Mouse (Mus musculus): Measurements from ENCODE around the gene I0C0044D17Rik. TPM values are rescaled to one million over a fixed set of nuclear protein-coding genes. Genes with fewer than 3 reads are reported as not detected.

Gene I0C0044D17Rik
- polyA plus RNA-seq, 1 experiment from 2014 or later, result not detected

- no peaks in the 10 kb centered on the region for H3K27me3 ChIP-seq (ENCODE audit: control insufficient read depth, insufficient read depth, low read length)
Observed at GRCm38 (mm10) chr4:98819216-98819755, 4.4 kb downstream of the I0C0044D17Rik start.

GRCm38 (mm10) chr4:98817184-98817911 is 6.3 kb downstream of the I0C0044D17Rik start, which contains the start of gene Kank4:
Gene Kank4, minus strand, starts transcription at chr4:98817537.
- Histone ChIP-seq H3K36me3 (ENCODE audit: control insufficient read depth, insufficient read depth, low read length) (no peaks in the 10 kb centered on the region), H3K27ac (replicated peaks; ENCODE audit: low read depth, low read length) (peak within 1 kb of the TSS; percentile 43), H3K4me2 (ENCODE audit: low read depth, severe bottlenecking) (peak within 1 kb of the TSS; percentile 97), H3K27me3 (ENCODE audit: control insufficient read depth, insufficient read depth, low read length) (no peaks in the 10 kb centered on the region), H3K4me1 (ENCODE audit: control insufficient read depth, insufficient read depth, low read length) (peaks cover 12% of the 10 kb centered on the region; the same call in 1 of the 2 replicates), H3K4me3 (ENCODE audit: low read depth, low read length) (peak within 1 kb of the TSS; percentile 66), H3K9ac (ENCODE audit: low read length) (peak within 1 kb of the TSS; percentile 90), H3K9me3 (ENCODE audit: control insufficient read depth, low read length) (no peaks in the 10 kb centered on the region)
- WGBS, result under 1% methylated on average over 72 of the region's 72 CpGs
- DNase-seq (ENCODE audit: low spot score) (peak; percentile 83), ATAC-seq (ENCODE audit: insufficient number of reproducible peaks, low FRiP score, low TSS enrichment, low read depth) (peak; percentile 76)

More at GRCm38 (mm10) chr4:98819216-98819755, 4.4 kb downstream of the I0C0044D17Rik start:
- Histone ChIP-seq H3K9ac (ENCODE audit: low read length) (no peak overlapping the region), H3K4me3 (ENCODE audit: low read depth, low read length) (no peak overlapping the region), H3K27ac (replicated peaks; ENCODE audit: low read depth, low read length) (no peak overlapping the region), H3K36me3 (ENCODE audit: control insufficient read depth, insufficient read depth, low read length) (no peaks in the 10 kb centered on the region), H3K9me3 (ENCODE audit: control insufficient read depth, low read length) (no peaks in the 10 kb centered on the region), H3K4me2 (ENCODE audit: low read depth, severe bottlenecking) (no peak overlapping the region), H3K4me1 (ENCODE audit: control insufficient read depth, insufficient read depth, low read length) (peaks cover 15% of the 10 kb centered on the region; the same call in 1 of the 2 replicates)
- ATAC-seq (ENCODE audit: insufficient number of reproducible peaks, low FRiP score, low TSS enrichment, low read depth) (no peak), DNase-seq (ENCODE audit: low spot score) (no peak)
- WGBS, result 83% methylated on average over 10 of the region's 10 CpGs

GRCm38 (mm10) chr4:98816807-98817183 is 6.8 kb downstream of the I0C0044D17Rik start:
- peak overlapping the region; percentile 90 for H3K9ac ChIP-seq (ENCODE audit: low read length)
- H3K9me3 ChIP-seq (ENCODE audit: control insufficient read depth, low read length), result no peaks in the 10 kb centered on the region
- H3K4me1 ChIP-seq (ENCODE audit: control insufficient read depth, insufficient read depth, low read length), result peaks cover 14% of the 10 kb centered on the region
- no peaks in the 10 kb centered on the region for H3K27me3 ChIP-seq (ENCODE audit: control insufficient read depth, insufficient read depth, low read length)
- ATAC-seq (ENCODE audit: insufficient number of reproducible peaks, low FRiP score, low TSS enrichment, low read depth) (peak; percentile 1; the same call in 1 of the 2 replicates), DNase-seq (ENCODE audit: low spot score) (no peak)
- 1% methylated on average over 14 of the region's 14 CpGs for WGBS
- peak overlapping the region; percentile 14 for H3K27ac ChIP-seq (replicated peaks; ENCODE audit: low read depth, low read length)
- peak overlapping the region; percentile 97 for H3K4me2 ChIP-seq (ENCODE audit: low read depth, severe bottlenecking)
- peak overlapping the region; percentile 66 for H3K4me3 ChIP-seq (ENCODE audit: low read depth, low read length)
- no peaks in the 10 kb centered on the region for H3K36me3 ChIP-seq (ENCODE audit: control insufficient read depth, insufficient read depth, low read length)

- Histone ChIP-seq H3K9me3 (ENCODE audit: control insufficient read depth, low read length) (no peaks in the 10 kb centered on the region), H3K9ac (ENCODE audit: low read length) (no peak overlapping the region), H3K4me2 (ENCODE audit: low read depth, severe bottlenecking) (no peak overlapping the region), H3K27ac (replicated peaks; ENCODE audit: low read depth, low read length) (0 out of 2 replicates have a peak overlapping the region, but pooled peaks have one; percentile 36), H3K4me1 (ENCODE audit: control insufficient read depth, insufficient read depth, low read length) (peaks cover 40% of the 10 kb centered on the region), H3K4me3 (ENCODE audit: low read depth, low read length) (no peak overlapping the region), H3K27me3 (ENCODE audit: control insufficient read depth, insufficient read depth, low read length) (no peaks in the 10 kb centered on the region), H3K36me3 (ENCODE audit: control insufficient read depth, insufficient read depth, low read length) (no peaks in the 10 kb centered on the region)
- no peak for DNase-seq (ENCODE audit: low spot score)
- 82% methylated on average over 9 of the region's 9 CpGs for WGBS
- no peak for ATAC-seq (ENCODE audit: insufficient number of reproducible peaks, low FRiP score, low TSS enrichment, low read depth)
Observed at GRCm38 (mm10) chr4:98806306-98806705, 17.3 kb downstream of the I0C0044D17Rik start.

GRCm38 (mm10) chr4:98805291-98806048 is 18.2 kb downstream of the I0C0044D17Rik start:
- peak overlapping the region; percentile 5 for H3K4me2 ChIP-seq (ENCODE audit: low read depth, severe bottlenecking)
- no peaks in the 10 kb centered on the region for H3K9me3 ChIP-seq (ENCODE audit: control insufficient read depth, low read length)
- no peak for ATAC-seq (ENCODE audit: insufficient number of reproducible peaks, low FRiP score, low TSS enrichment, low read depth)
- WGBS, result 22% methylated on average over 12 of the region's 12 CpGs
- peak; percentile 61 for DNase-seq (ENCODE audit: low spot score)
- H3K9ac ChIP-seq (ENCODE audit: low read length), result peak overlapping the region; percentile 40; the same call in 1 of the 2 replicates
- peaks cover 36% of the 10 kb centered on the region for H3K4me1 ChIP-seq (ENCODE audit: control insufficient read depth, insufficient read depth, low read length)
- H3K36me3 ChIP-seq (ENCODE audit: control insufficient read depth, insufficient read depth, low read length), result no peaks in the 10 kb centered on the region
- H3K27ac ChIP-seq (replicated peaks; ENCODE audit: low read depth, low read length), result peak overlapping the region; percentile 85
- no peaks in the 10 kb centered on the region for H3K27me3 ChIP-seq (ENCODE audit: control insufficient read depth, insufficient read depth, low read length)
- H3K4me3 ChIP-seq (ENCODE audit: low read depth, low read length), result no peak overlapping the region

- H3K9ac ChIP-seq (ENCODE audit: low read length), result 0 out of 2 replicates have a peak overlapping the region, but pooled peaks have one; percentile 4
- no peaks in the 10 kb centered on the region for H3K9me3 ChIP-seq (ENCODE audit: control insufficient read depth, low read length)
- no peak overlapping the region for H3K4me3 ChIP-seq (ENCODE audit: low read depth, low read length)
- WGBS, result 24% methylated on average over 7 of the region's 7 CpGs
- no peak overlapping the region for H3K4me2 ChIP-seq (ENCODE audit: low read depth, severe bottlenecking)
- H3K4me1 ChIP-seq (ENCODE audit: control insufficient read depth, insufficient read depth, low read length), result peaks cover 36% of the 10 kb centered on the region
- ATAC-seq (ENCODE audit: insufficient number of reproducible peaks, low FRiP score, low TSS enrichment, low read depth) (peak; percentile 70; the same call in 1 of the 2 replicates), DNase-seq (ENCODE audit: low spot score) (peak; percentile 72)
- peak overlapping the region; percentile 85 for H3K27ac ChIP-seq (replicated peaks; ENCODE audit: low read depth, low read length)
- no peaks in the 10 kb centered on the region for H3K27me3 ChIP-seq (ENCODE audit: control insufficient read depth, insufficient read depth, low read length)
- H3K36me3 ChIP-seq (ENCODE audit: control insufficient read depth, insufficient read depth, low read length), result no peaks in the 10 kb centered on the region
Observed at GRCm38 (mm10) chr4:98804476-98805134, 19.0 kb downstream of the I0C0044D17Rik start.

- no peak overlapping the region for H3K4me3 ChIP-seq (ENCODE audit: low read depth, low read length)
- ATAC-seq (ENCODE audit: insufficient number of reproducible peaks, low FRiP score, low TSS enrichment, low read depth) (no peak), DNase-seq (ENCODE audit: low spot score) (no peak)
- H3K9me3 ChIP-seq (ENCODE audit: control insufficient read depth, low read length), result no peaks in the 10 kb centered on the region
- 94% methylated on average over 11 of the region's 11 CpGs for WGBS
- H3K27ac ChIP-seq (replicated peaks; ENCODE audit: low read depth, low read length), result no peak overlapping the region
- H3K9ac ChIP-seq (ENCODE audit: low read length), result no peak overlapping the region
- H3K4me2 ChIP-seq (ENCODE audit: low read depth, severe bottlenecking), result no peak overlapping the region
- H3K36me3 ChIP-seq (ENCODE audit: control insufficient read depth, insufficient read depth, low read length), result no peaks in the 10 kb centered on the region
- H3K4me1 ChIP-seq (ENCODE audit: control insufficient read depth, insufficient read depth, low read length), result peaks cover 36% of the 10 kb centered on the region
- H3K27me3 ChIP-seq (ENCODE audit: control insufficient read depth, insufficient read depth, low read length), result no peaks in the 10 kb centered on the region
Observed at GRCm38 (mm10) chr4:98801775-98802174, 21.9 kb downstream of the I0C0044D17Rik start.

- Histone ChIP-seq H3K4me1 (ENCODE audit: control insufficient read depth, insufficient read depth, low read length) (peaks cover 29% of the 10 kb centered on the region), H3K9ac (ENCODE audit: low read length) (no peak overlapping the region), H3K4me3 (ENCODE audit: low read depth, low read length) (no peak overlapping the region), H3K9me3 (ENCODE audit: control insufficient read depth, low read length) (no peaks in the 10 kb centered on the region), H3K36me3 (ENCODE audit: control insufficient read depth, insufficient read depth, low read length) (no peaks in the 10 kb centered on the region), H3K4me2 (ENCODE audit: low read depth, severe bottlenecking) (no peak overlapping the region), H3K27me3 (ENCODE audit: control insufficient read depth, insufficient read depth, low read length) (no peaks in the 10 kb centered on the region), H3K27ac (replicated peaks; ENCODE audit: low read depth, low read length) (no peak overlapping the region)
- no peak for ATAC-seq (ENCODE audit: insufficient number of reproducible peaks, low FRiP score, low TSS enrichment, low read depth)
- 93% methylated on average over 8 of the region's 8 CpGs for WGBS
- DNase-seq (ENCODE audit: low spot score), result no peak
Observed at GRCm38 (mm10) chr4:98800824-98801223, 22.8 kb downstream of the I0C0044D17Rik start.

Data from limb, embryonic 11.5 days (tissue).